Mouse (Mus musculus): ENCODE results near the gene Aurkb. TPM values are rescaled to one million over a fixed set of nuclear protein-coding genes. Genes with fewer than 3 reads are reported as not detected.

Gene Aurkb
- total RNA-seq, 4 experiments from 2014 or later: 0.35 TPM; not detected in 3

DNA sequence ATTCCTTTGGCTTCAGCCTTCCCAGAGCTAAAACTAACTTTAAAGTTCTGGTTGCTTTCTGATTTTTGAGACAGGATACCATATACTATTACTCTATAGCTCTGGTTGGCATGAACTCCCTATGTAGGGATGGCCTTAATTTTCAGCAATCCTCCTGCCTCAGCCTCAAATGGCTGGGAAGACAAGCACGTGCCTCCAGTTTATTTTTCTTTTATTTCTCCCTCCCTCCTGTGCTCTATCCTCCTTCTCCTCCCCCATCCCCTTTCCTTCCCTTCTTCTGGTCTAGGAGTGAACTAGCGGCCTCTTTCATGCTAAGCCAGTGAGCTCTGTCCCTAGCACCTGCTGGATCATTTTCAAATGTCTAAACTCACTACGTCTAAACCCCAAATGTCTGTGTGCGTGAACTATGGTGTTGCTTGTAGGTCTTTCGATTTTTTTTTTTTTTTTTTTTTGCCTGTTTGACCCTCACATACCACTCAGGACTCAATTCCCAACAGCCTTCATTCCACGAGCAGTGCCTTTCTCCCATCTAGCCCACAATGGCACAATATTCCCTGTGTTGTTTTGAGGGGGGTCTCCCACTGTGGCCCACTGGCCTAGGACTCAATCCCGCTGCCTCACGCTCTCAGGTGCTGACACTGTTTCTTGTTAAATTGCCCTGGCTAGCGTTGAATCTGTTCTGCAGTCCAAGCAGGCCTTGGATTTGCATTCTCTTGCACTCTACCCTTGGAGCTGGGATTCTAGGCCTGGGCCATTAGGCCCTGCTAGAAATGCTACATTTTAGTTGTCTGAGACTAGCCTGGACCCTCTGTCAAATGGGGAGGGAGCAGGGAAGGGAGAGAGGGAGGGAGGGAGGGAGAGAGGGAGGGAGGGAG lies 19.0 kb downstream of the Aurkb start:
- DNase-seq (ENCODE audit: low spot score in 2 of 2): no peak

DNA sequence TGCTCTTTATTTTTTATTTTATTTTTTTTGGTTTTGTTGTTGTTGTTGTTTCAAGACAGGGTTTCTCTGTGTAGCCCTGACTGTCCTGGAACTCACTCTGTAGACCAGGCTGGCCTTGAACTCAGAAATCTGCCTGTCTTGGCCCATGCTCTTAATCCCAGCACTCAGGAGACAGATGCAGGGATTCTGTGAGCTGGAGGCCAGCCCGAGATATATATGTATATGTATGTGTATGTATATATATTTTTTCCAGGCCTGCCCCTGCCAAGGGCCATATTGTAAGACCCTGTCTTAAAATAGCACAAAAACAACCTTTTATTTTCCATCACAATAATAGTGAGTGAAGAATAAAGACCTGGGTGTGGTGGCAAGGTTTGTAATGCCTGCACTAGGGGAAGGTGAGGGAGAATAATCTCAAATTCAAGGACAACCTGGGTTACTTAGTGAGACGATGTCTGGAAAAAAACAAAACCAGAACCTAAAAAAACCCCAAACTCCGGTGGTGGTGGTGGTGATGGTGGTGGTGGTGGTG lies 20.0 kb downstream of the Aurkb start:
- no peak for DNase-seq (ENCODE audit: low spot score in 2 of 2)

DNA sequence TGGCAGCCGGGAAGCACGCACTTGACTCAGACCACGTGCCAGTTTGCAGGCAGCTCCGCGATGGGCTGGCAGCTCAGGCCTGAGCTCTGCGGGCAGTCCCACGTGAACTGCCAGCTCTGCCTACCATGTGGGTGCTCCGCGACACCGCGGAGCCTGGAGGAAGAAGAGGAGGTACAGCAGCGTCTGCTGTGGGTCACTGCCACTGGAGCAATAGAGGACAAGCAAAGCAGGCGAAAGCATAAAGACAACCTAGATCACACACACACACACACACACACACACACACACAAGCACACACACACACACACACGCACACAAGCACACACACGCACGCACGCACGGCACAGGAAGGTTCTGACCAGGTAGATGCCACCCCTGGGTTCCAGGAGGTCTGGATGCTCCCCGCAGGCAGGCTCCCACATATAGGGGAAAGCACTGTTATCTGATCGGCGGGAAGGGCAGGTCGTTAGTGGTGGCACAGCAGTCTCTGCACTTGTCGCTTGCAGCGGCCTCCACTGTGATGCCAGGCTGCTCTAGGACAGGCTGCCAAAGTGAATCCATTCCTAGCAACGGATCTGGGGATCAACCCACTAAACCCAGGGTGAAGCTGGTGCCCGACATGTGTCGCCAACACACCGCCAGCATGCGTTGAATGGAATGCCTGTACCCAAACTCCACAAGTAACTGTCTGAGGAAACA lies 20.9 kb downstream of the Aurkb start:
- peak in 1 of 2 experiments; percentile 36 for DNase-seq (ENCODE audit: low spot score in 2 of 2)

DNA sequence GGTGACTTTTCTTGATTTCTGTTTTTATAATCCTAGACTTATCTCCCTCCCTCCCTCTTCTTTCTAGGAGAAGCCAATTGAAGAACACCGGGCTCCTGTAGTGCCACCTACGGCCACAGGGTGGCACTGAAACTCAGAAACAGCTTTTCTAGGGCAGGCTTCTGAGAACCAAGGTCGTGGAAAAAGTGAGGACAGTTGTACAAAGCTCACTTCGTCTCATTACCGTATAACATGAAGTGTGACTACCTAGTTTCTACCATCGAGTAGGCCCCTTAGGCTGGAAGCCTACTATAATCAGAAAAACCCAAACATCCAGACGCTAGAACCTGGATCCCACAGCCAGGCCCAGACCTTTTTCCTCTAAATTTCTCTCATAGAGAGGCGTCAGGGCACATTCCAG lies 21.5 kb downstream of the Aurkb start:
- DNase-seq (ENCODE audit: low spot score in 2 of 2): peak; percentile 84 to 87

DNA sequence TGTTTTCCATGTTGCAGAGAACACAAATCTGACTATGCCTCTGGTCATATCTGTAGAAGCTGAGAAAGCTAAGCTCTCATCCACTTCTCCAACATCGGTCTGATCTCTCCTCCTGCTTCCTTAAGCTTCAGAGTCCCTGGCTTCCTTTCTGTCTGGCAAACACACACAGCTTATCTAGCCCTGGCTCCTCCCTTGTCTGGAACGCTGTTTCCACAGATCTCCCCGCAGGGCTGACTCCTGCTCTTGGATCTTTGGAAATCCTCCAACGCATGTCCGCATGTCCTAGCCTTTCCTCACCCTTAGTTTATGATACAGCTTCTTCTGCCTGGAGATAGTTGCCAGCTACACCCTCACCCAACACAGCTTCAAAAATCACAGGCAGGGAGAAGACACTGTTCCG lies 22.2 kb downstream of the Aurkb start:
- DNase-seq (ENCODE audit: low spot score in 2 of 2): no peak

DNA sequence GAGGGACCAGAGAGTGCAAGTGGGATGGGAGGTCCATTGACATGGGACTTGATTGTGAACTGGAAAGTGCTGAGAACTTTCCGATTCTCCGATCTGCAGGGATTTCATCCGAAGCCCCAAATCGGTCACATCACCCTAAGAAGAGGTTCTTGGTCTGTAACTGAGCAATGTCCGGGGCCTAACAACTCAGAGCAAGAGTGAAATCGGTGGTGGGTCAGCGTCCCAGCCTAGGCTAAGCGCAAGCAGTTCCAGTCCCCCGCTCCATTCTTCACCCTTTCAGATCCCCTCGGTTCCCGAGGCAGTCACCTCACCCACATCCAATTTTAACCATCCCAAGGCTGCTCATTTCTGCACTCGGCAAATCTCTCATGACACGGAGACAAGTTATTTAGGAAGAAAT lies 24.6 kb downstream of the Aurkb start:
- no peak for DNase-seq (ENCODE audit: low spot score in 2 of 2)

DNA sequence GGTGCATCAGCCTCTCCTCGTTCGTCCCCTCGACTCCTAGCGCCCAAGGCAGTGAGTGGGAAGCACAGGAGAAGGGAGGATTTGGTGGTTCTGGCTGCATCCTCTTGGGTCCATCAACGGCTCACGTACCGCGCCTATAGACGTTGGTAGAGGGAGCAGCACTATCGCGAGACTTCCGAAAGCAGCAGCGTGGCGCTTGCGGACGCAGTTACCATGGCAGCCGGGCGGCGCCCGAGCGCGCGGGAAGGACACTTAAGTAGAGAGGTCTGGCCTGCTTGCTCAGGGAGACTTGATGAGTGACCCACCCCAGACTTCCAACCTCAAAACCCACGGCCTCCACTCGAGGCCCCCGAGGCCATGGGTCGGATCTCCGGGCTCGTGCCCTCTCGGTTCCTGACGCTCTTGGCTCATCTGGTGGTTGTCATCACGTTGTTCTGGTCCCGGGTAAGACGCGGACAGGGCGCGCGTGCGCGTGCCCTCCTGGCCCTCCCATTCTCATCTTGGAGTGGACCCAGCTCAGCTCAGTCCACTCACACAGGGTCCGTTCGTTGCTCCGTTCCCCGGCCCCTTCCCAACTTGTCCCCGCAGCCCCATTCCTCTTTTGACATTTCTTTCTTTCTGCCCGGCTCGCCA lies 25.3 kb downstream of the Aurkb start, which contains the start of gene Tmem107:
Tmem107 (plus strand) TSS at position 217 of the 633 bp plus-strand sequence.
- peak; percentile 85 to 91 for DNase-seq (ENCODE audit: low spot score in 2 of 2)

DNA sequence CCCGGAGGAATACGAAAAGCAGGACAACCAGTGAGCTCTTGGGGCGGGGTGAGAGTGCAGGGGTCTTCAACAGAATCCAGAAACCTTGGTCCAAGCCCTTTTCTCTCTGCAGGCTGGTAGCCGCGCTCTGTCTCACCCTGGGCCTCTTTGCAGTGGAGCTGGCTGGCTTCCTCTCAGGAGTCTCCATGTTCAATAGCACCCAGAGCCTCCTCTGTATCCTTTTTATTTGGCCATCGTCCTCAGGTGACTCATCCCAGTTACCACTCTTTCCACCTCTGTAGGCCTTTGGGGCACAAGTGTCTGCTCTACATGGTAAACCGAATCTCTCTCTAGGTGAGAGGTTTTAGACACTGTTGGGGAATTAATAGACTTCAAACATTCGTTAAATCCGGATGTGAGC lies 25.8 kb downstream of the Aurkb start:
- DNase-seq (ENCODE audit: low spot score in 2 of 2): no peak

- no peak for DNase-seq (ENCODE audit: low spot score in 2 of 2)
Measured at GRCm38 (mm10) chr11:69072234-69072633, 26.8 kb downstream of the Aurkb start.

DNA sequence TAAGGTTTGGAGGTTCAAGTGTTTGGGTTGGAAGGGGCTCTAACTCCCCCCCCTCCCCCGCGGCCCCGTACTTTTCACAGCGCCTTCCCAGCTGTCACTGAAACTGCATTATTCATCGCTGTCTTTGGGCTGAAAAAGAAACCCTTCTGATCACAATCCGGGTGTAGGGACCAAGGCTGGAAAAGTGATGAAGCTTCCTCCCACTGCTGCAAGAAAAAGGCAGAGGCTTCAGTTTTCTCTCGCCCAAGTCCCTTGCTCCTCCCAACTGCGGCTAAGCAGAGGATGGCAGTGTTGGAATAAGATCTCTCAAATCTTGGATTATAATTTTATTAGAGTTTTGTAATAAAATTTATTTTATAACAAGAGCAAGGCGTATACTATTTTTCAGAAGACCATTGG lies 27.2 kb downstream of the Aurkb start:
- no peak for DNase-seq (ENCODE audit: low spot score in 2 of 2)

DNA sequence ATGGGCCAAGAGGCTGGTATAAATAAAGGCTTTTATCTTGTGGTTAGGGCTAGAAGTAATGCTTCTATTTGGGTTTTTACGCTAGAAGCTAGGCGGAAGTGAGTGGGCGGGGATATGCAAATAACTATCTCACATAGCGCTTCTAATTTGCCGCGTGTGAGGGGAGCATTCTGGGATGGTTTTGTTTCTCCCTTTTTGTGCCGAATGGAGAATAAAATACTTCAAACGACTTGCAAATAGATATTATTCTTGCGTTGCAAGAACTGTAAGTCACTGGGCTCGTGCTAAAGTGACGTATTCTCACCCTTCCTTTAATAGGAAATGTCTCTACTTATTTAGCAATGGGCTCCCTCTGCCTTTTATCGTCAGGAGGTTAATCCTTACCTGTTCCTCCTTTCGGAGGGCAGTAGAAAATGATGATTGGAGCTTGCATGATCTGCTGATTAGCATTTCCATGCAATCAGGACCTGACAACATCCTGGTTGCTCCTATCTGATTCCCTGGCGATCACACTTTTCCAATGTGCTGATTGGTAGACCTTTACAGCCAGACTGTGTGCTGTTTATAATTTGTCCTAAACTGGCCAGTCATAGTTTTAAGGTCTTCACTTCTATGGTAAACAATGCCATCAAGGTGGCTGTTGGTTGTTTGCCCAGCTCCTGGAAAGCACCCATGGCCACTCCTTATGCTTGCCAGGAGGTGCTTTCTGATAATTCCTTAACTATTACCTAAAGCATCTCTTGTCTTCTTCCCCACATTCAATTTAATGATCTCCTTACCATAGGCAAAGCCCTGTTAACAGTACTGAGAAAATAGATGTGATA lies 27.8 kb downstream of the Aurkb start:
- DNase-seq (ENCODE audit: low spot score in 2 of 2): peak; percentile 71 to 75

GRCm38 (mm10) chr11:69073951-69074775 lies 28.7 kb downstream of the Aurkb start:
- DNase-seq (ENCODE audit: low spot score in 2 of 2): no peak

GRCm38 (mm10) chr11:69074776-69075069 lies 29.3 kb downstream of the Aurkb start:
- DNase-seq (ENCODE audit: low spot score in 2 of 2): no peak

DNA sequence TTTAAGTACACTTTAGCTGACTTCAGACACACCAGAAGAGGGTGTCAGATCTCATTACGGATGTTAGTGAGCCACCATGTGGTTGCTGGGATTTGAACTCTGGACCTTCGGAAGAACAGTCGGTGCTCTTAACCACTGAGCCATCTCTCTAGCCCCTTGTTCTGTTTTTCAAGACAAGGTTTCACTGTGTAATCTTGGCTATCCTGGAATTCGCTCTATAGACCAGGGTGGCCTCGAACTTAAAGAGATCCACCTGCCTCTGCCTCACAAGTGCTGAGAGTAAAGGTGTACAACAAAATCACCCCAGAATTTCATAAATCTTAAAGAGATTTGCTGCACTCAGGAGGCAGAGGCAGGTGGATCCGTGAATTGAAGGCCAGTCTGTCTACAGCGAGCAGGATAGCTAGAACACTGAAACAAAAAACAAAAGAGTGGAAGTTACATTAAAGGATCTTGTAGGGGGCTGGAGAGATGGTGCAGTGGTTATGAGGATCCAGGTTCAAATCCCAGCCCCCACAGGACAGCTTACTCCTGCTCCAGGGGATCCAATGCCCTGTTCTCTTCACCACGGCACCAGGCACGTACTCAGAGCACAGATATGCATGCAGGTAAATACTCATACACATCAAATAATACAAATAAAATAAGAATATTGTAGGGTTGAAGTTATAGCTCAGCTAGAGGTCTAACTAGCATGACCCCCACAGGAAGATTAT lies 30.5 kb downstream of the Aurkb start:
- DNase-seq (ENCODE audit: low spot score in 2 of 2): no peak

DNA sequence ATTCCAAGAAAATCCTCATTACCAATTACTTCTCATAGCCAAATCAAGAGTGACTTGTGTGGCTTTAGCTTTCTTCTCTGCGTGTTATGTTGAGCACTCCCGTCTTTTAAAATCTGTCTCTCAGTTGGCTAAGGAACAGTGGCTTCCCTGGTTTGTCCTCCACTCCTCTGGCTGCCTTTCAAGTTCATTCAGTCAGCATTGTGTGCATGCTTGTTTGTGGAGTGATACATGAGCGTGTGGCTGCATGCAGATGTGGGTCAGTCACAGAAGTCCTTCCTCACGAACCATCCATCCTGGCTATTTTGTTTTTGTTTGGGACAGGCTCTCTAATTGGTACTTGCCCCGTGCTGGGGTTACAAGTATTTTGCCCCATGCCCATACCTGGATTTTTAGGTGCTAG lies 31.1 kb downstream of the Aurkb start:
- DNase-seq (ENCODE audit: low spot score in 2 of 2): no peak

- DNase-seq (ENCODE audit: low spot score in 2 of 2): no peak
Measured at GRCm38 (mm10) chr11:69077316-69077715, 31.9 kb downstream of the Aurkb start.

GRCm38 (mm10) chr11:69078041-69078440 lies 32.6 kb downstream of the Aurkb start:
- DNase-seq (ENCODE audit: low spot score in 2 of 2): no peak

GRCm38 (mm10) chr11:69078805-69079438 lies 33.5 kb downstream of the Aurkb start:
- no peak for DNase-seq (ENCODE audit: low spot score in 2 of 2)
